Mouse (Mus musculus) lung, embryonic 15.5 days (tissue): Measurements from ENCODE around the gene Bsn. TPM values are rescaled to one million over a fixed set of nuclear protein-coding genes. Genes with fewer than 3 reads are reported as not detected.
A peak's percentile ranks its signal among the peaks of the same experiment; 100 is the strongest.

Source experiments
- ATAC-seq: fragments of 200-750 bp; cut with Nextera tagmentation; 2 replicates; pipeline ENCODE4 v1.8.0; 2017; ENCODE audit warnings: moderate number of reproducible peaks, borderline replicate concordance; ENCODE audit not compliant: low FRiP score, low TSS enrichment; ENCODE audit errors: extremely low read depth
- H3K27ac ChIP-seq: fragments of 300-500 bp; sonication (generic); 2 replicates; pipeline ENCODE4 v1.5.1; 2015; ENCODE audit warnings: moderate library complexity, mild to moderate bottlenecking, inconsistent platforms
- H3K27me3 ChIP-seq: fragments of 300-500 bp; sonication (generic); 2 replicates; pipeline ENCODE4 v1.6.1; 2015; ENCODE audit warnings: inconsistent platforms
- H3K36me3 ChIP-seq: fragments of 300-500 bp; sonication (generic); 2 replicates; pipeline ENCODE4 v1.6.1; 2015; ENCODE audit warnings: inconsistent platforms
- H3K4me1 ChIP-seq: fragments of 300-500 bp; sonication (generic); 2 replicates; pipeline ENCODE4 v1.6.1; 2015; ENCODE audit warnings: inconsistent platforms
- H3K4me2 ChIP-seq: fragments of 300-500 bp; sonication (generic); 2 replicates; pipeline ENCODE4 v1.6.1; 2015; ENCODE audit warnings: inconsistent platforms, mild to moderate bottlenecking, moderate library complexity
- H3K4me3 ChIP-seq: fragments of 300-500 bp; sonication (generic); 2 replicates; pipeline ENCODE4 v1.5.1; 2015; ENCODE audit warnings: mild to moderate bottlenecking, inconsistent platforms
- H3K9ac ChIP-seq: fragments of 300-500 bp; sonication (generic); 2 replicates; pipeline ENCODE4 v1.6.1; 2015; ENCODE audit warnings: inconsistent platforms
- H3K9me3 ChIP-seq: fragments of 300-500 bp; sonication (generic); 2 replicates; pipeline ENCODE4 v1.6.1; 2016; ENCODE audit warnings: inconsistent platforms
- WGBS: fragments of 180-500 bp; shearing (Covaris S2); methylation state at CpG from one replicate; pipeline ENCODE4 v1.1.7; 2015; 5-methylcytosine and 5-hydroxymethylcytosine counted together
- polyA plus RNA-seq: library from polyadenylated mRNA; unstranded; fragments of >200 nt; fragmentation: Nextera tagmentation; extraction: Ambion mirVana; gene quantifications from 2 replicates; pipeline ENCODE4 v1.2.1, GENCODE M21; 2015

Gene Bsn
- polyA plus RNA-seq, 1 experiment from 2014 or later, result 0.34 TPM

- Histone ChIP-seq H3K4me3 (no peak overlapping the region), H3K4me2 (no peak overlapping the region), H3K4me1 (0 out of 2 replicates have a peak, but pooled peaks cover 6% of the 10 kb centered on the region), H3K27me3 (no peaks in the 10 kb centered on the region), H3K9ac (no peak overlapping the region), H3K36me3 (no peaks in the 10 kb centered on the region), H3K9me3 (no peaks in the 10 kb centered on the region), H3K27ac (no peak overlapping the region)
- ATAC-seq, result no peak
- 85% methylated on average over 3 of the region's 3 CpGs for WGBS
Observed at GRCm38 (mm10) chr9:108132373-108132772, 57.8 kb downstream of the Bsn start.

GRCm38 (mm10) chr9:108131502-108131901 lies 58.7 kb downstream of the Bsn start:
- Histone ChIP-seq H3K4me2 (no peak overlapping the region), H3K4me1 (no peaks in the 10 kb centered on the region), H3K9me3 (no peaks in the 10 kb centered on the region), H3K27ac (no peak overlapping the region), H3K36me3 (no peaks in the 10 kb centered on the region), H3K27me3 (no peaks in the 10 kb centered on the region), H3K4me3 (no peak overlapping the region), H3K9ac (no peak overlapping the region)
- WGBS, result 76% methylated on average over 5 of the region's 5 CpGs
- ATAC-seq, result no peak

- 57% methylated on average over 13 of the region's 13 CpGs for WGBS
- H3K27ac ChIP-seq, result no peak overlapping the region
- no peak overlapping the region for H3K4me3 ChIP-seq
- no peak for ATAC-seq
- no peak overlapping the region for H3K4me2 ChIP-seq
- no peaks in the 10 kb centered on the region for H3K9me3 ChIP-seq
- H3K27me3 ChIP-seq, result no peaks in the 10 kb centered on the region
- H3K4me1 ChIP-seq, result no peaks in the 10 kb centered on the region
- H3K9ac ChIP-seq, result no peak overlapping the region
- H3K36me3 ChIP-seq, result no peaks in the 10 kb centered on the region
Observed at GRCm38 (mm10) chr9:108129042-108129948, 60.9 kb downstream of the Bsn start.

GRCm38 (mm10) chr9:108128248-108128647 lies 61.9 kb downstream of the Bsn start:
- Histone ChIP-seq H3K4me3 (no peak overlapping the region), H3K27me3 (no peaks in the 10 kb centered on the region), H3K4me1 (no peaks in the 10 kb centered on the region), H3K27ac (no peak overlapping the region), H3K4me2 (no peak overlapping the region), H3K9ac (no peak overlapping the region), H3K9me3 (no peaks in the 10 kb centered on the region), H3K36me3 (no peaks in the 10 kb centered on the region)
- WGBS, result 82% methylated on average over 11 of the region's 11 CpGs
- ATAC-seq, result no peak

GRCm38 (mm10) chr9:108126436-108127180 lies 63.6 kb downstream of the Bsn start:
- Histone ChIP-seq H3K27ac (no peak overlapping the region), H3K4me1 (no peaks in the 10 kb centered on the region), H3K9ac (no peak overlapping the region), H3K4me2 (no peak overlapping the region), H3K4me3 (no peak overlapping the region), H3K27me3 (no peaks in the 10 kb centered on the region), H3K9me3 (no peaks in the 10 kb centered on the region), H3K36me3 (no peaks in the 10 kb centered on the region)
- WGBS, result 70% methylated on average over 17 of the region's 17 CpGs
- no peak for ATAC-seq

- no peak overlapping the region for H3K4me3 ChIP-seq
- no peak overlapping the region for H3K9ac ChIP-seq
- no peaks in the 10 kb centered on the region for H3K4me1 ChIP-seq
- no peaks in the 10 kb centered on the region for H3K27me3 ChIP-seq
- WGBS, result 85% methylated on average over 8 of the region's 8 CpGs
- no peaks in the 10 kb centered on the region for H3K9me3 ChIP-seq
- no peak overlapping the region for H3K27ac ChIP-seq
- no peaks in the 10 kb centered on the region for H3K36me3 ChIP-seq
- no peak for ATAC-seq
- no peak overlapping the region for H3K4me2 ChIP-seq
Observed at GRCm38 (mm10) chr9:108125731-108126130, 64.5 kb downstream of the Bsn start.

GRCm38 (mm10) chr9:108123916-108124315 lies 66.3 kb downstream of the Bsn start:
- no peak overlapping the region for H3K4me2 ChIP-seq
- no peak for ATAC-seq
- H3K4me3 ChIP-seq, result no peak overlapping the region
- 72% methylated on average over 4 of the region's 4 CpGs for WGBS
- H3K9ac ChIP-seq, result no peak overlapping the region
- peaks cover 10% of the 10 kb centered on the region for H3K4me1 ChIP-seq
- H3K27me3 ChIP-seq, result no peaks in the 10 kb centered on the region
- no peaks in the 10 kb centered on the region for H3K9me3 ChIP-seq
- no peak overlapping the region for H3K27ac ChIP-seq
- no peaks in the 10 kb centered on the region for H3K36me3 ChIP-seq

- H3K27ac ChIP-seq, result no peak overlapping the region
- H3K9ac ChIP-seq, result no peak overlapping the region
- ATAC-seq, result no peak
- peaks cover 10% of the 10 kb centered on the region for H3K4me1 ChIP-seq
- no peak overlapping the region for H3K4me2 ChIP-seq
- 79% methylated on average over 10 of the region's 10 CpGs for WGBS
- H3K4me3 ChIP-seq, result no peak overlapping the region
- H3K27me3 ChIP-seq, result no peaks in the 10 kb centered on the region
- H3K9me3 ChIP-seq, result no peaks in the 10 kb centered on the region
- H3K36me3 ChIP-seq, result no peaks in the 10 kb centered on the region
Observed at GRCm38 (mm10) chr9:108121170-108121969, 68.8 kb downstream of the Bsn start.

GRCm38 (mm10) chr9:108120671-108121070 lies 69.5 kb downstream of the Bsn start:
- peaks cover 10% of the 10 kb centered on the region for H3K4me1 ChIP-seq
- H3K4me2 ChIP-seq, result no peak overlapping the region
- no peak for ATAC-seq
- peaks cover 5% of the 10 kb centered on the region for H3K27me3 ChIP-seq
- H3K4me3 ChIP-seq, result no peak overlapping the region
- no peaks in the 10 kb centered on the region for H3K9me3 ChIP-seq
- H3K36me3 ChIP-seq, result no peaks in the 10 kb centered on the region
- 88% methylated on average over 8 of the region's 8 CpGs for WGBS
- no peak overlapping the region for H3K9ac ChIP-seq
- H3K27ac ChIP-seq, result no peak overlapping the region

GRCm38 (mm10) chr9:108119891-108120411 lies 70.2 kb downstream of the Bsn start:
- WGBS, result 23% methylated on average over 8 of the region's 11 CpGs
- no peak overlapping the region for H3K27ac ChIP-seq

GRCm38 (mm10) chr9:108117143-108117542 lies 73.0 kb downstream of the Bsn start:
- no peak overlapping the region for H3K27ac ChIP-seq
- H3K4me1 ChIP-seq, result peaks cover 10% of the 10 kb centered on the region
- H3K4me3 ChIP-seq, result no peak overlapping the region
- no peaks in the 10 kb centered on the region for H3K9me3 ChIP-seq
- no peaks in the 10 kb centered on the region for H3K36me3 ChIP-seq
- H3K4me2 ChIP-seq, result no peak overlapping the region
- peaks cover 18% of the 10 kb centered on the region for H3K27me3 ChIP-seq
- no peak overlapping the region for H3K9ac ChIP-seq
- ATAC-seq, result no peak
- 54% methylated on average over 4 of the region's 4 CpGs for WGBS

More at GRCm38 (mm10) chr9:108119891-108120411, 70.2 kb downstream of the Bsn start:
- no peak overlapping the region for H3K4me3 ChIP-seq
- H3K36me3 ChIP-seq, result no peaks in the 10 kb centered on the region
- peaks cover 13% of the 10 kb centered on the region for H3K27me3 ChIP-seq
- H3K9ac ChIP-seq, result no peak overlapping the region
- no peak overlapping the region for H3K4me2 ChIP-seq
- no peaks in the 10 kb centered on the region for H3K9me3 ChIP-seq
- ATAC-seq, result peak; percentile 40; the same call in 1 of the 2 replicates
- peaks cover 10% of the 10 kb centered on the region for H3K4me1 ChIP-seq
